Mouse (Mus musculus): ENCODE results near the gene Ndufs8. TPM values are rescaled to one million over a fixed set of nuclear protein-coding genes. Genes with fewer than 3 reads are reported as not detected.

Gene Ndufs8
- polyA plus RNA-seq, 1 experiment = 6.4 TPM

DNA sequence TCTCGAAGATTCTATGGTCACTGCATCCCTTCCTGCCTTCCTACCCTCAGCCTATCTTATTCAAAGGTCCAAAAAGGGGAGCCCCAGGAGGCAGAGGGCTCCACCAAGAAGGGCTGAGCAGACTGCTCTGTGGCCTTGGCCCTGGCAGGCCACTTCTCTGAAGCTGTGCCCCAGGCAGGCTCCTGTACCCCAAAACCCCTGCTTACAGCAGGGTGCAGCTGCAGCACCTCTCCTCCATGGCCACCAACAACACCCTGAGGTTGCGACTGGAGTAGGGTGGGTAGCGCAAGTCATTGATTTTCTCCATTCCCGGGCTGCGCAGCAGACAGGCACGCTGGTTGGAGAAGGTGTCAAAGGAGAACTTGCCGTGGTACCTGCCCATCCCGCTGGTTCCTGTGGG is 1.1 kb upstream of the Ndufs8 start:
- Histone ChIP-seq H3K36me3 (ENCODE audit: control insufficient read depth) (peaks cover 30% of the 10 kb centered on the region), H3K4me3 (replicated peaks) (peak overlapping the region; percentile 76), H3K9me3 (ENCODE audit: control insufficient read depth, low read length) (no peaks in the 10 kb centered on the region), H3K27me3 (ENCODE audit: control insufficient read depth) (no peaks in the 10 kb centered on the region), H3K4me1 (ENCODE audit: control insufficient read depth) (peaks cover 37% of the 10 kb centered on the region)
- TF ChIP-seq GATA1 (IDR thresholded peaks at IDR 0.05; ENCODE audit: low read length) (no peak), TAL1 (IDR thresholded peaks at IDR 0.05; ENCODE audit: low read length) (no peak)

DNA sequence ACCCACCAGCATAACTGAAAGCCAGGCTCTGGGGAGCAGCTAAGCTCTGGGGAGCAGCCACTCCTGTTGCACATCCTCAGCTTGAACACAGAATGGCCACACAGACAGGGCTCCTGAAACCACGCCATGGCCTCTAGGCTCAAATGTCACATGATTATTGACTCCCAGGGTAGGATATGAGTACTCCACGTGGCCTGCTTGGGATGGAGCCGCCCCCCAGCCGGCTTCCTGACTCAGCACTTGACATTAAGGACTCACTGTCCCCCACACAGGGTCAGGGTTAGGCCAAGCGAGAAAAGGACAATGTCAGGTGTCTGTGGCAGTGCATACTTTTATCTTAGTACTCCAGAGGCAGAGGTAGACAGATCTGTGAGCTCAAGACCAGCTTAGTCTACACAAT is 2.4 kb downstream of the Ndufs8 start:
- H3K27me3 ChIP-seq (ENCODE audit: control insufficient read depth) = no peaks in the 10 kb centered on the region
- no peak for TF ChIP-seq TAL1 (IDR thresholded peaks at IDR 0.05; ENCODE audit: low read length)
- peaks cover 63% of the 10 kb centered on the region for H3K4me1 ChIP-seq (ENCODE audit: control insufficient read depth)
- H3K9me3 ChIP-seq (ENCODE audit: control insufficient read depth, low read length) = no peaks in the 10 kb centered on the region
- no peak overlapping the region for H3K4me3 ChIP-seq (replicated peaks)
- peaks cover 44% of the 10 kb centered on the region for H3K36me3 ChIP-seq (ENCODE audit: control insufficient read depth)

DNA sequence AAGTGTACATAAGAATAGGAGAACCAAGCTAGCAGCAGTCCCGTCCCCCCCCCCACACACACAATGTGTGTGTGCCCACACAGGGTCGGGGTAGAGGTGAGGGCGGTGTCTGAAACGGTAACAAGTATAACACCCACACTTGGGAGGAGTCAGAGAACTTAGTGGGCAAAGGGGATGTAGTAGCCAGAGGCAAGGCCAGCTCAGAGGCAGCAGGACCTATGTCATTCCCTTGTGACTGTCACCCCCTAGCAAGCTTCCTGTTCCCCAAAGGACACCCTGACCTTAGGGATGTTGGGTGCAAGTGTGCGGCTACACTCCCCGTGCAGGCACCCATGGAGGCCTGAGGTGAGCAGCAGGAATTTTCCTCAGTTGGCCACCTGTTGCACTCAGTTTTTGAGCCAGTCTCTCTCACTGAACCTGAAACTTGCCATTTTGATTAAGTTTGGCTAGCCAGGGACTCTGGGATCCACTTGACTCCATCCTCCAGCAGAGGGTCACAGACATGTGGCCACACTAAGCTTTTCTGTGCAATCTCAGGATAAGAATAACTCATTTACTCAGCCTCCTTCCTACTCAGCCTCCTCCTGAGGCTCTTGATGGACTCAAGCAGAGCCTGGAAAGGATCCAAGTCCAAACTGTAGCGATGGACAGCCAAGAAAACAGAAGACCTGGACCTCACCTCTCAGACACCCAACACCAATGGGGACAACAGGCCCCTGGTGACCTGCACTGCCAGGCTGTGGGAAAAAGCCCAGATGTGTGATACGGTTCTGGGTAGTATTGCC is 4.5 kb downstream of the Ndufs8 start:
- TF ChIP-seq GATA1 (IDR thresholded peaks at IDR 0.05; ENCODE audit: low read length) (no peak), TAL1 (IDR thresholded peaks at IDR 0.05; ENCODE audit: low read length) (no peak)
- Histone ChIP-seq H3K4me3 (replicated peaks) (no peak overlapping the region), H3K27me3 (ENCODE audit: control insufficient read depth) (no peaks in the 10 kb centered on the region), H3K36me3 (ENCODE audit: control insufficient read depth) (peaks cover 49% of the 10 kb centered on the region), H3K9me3 (ENCODE audit: control insufficient read depth, low read length) (no peaks in the 10 kb centered on the region), H3K4me1 (ENCODE audit: control insufficient read depth) (peaks cover 47% of the 10 kb centered on the region)

DNA sequence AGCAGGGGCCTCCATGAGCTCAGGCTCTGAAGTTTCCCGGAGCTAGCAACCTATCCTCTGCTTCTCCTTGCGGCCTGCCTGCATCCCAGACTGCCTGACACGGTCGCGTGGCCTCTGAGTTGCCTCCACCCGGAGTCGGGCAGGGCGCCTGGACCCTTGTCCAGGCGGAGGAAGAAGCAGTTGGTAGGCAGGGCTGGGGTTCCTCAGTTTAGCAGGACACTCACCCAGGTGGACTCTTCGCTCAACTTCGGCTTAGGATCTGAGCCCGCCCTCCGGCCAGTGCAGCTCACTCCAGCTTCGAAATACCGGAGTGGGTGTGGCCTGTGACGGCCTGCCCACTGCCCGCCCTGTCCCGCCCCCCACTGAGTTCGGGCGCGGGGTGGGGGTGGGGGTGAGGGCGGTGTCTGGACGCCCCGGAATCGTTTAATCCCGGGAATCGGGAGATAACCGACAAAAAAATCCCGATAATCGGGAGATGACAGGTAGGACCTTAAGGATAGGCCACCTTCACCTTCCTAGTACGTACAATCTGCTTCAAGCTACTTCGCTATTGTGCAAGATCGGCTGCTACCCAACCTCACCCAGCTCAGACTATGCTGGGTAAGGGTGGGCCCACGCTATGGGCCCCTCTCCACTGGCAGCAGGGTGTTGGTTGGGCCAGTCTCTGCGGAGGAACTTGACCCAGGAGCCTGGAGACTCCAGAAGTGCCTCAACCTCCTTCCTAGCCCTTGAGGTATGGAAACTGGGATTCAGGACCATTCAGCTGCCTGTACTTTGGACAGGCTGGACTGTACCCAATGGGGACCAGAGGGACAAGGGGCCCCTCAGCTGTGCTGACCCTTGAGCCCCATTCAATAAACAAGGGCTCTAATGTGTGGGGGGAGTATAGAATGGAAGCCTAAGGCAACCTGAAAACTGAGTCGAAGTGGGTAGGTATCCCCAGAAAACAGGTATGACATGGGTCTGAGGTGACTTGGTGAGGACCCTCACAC is 5.5 kb downstream of the Ndufs8 start, which contains the start of gene Tcirg1:
Gene Tcirg1, minus strand, starts transcription at position 339 of the 992 bp plus-strand sequence.
- TF ChIP-seq TAL1 (IDR thresholded peaks at IDR 0.05; ENCODE audit: low read length) (no peak), GATA1 (IDR thresholded peaks at IDR 0.05; ENCODE audit: low read length) (no peak)
- peaks cover 41% of the 10 kb centered on the region for H3K4me1 ChIP-seq (ENCODE audit: control insufficient read depth)

DNA sequence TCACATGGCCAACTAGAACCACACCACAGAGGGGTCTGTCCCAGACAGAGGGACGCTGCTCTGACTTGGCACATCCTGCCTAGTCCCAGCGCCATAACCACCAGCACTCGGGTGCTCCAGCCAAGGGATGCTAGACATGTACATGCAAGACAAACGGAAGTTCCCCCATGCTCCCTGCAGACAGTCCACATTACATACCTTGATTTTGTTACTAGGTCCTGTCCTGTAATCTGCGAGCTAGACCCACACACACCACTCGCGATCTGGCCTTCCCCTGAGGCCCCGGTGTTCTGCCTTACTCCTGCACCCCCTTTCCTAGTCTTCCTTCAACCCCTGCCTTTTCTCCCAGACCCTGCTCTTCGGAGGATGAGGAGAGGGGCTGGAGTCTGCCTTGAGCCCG is 6.2 kb downstream of the Ndufs8 start:
- Histone ChIP-seq H3K9me3 (ENCODE audit: control insufficient read depth, low read length) (no peaks in the 10 kb centered on the region), H3K27me3 (ENCODE audit: control insufficient read depth) (no peaks in the 10 kb centered on the region), H3K36me3 (ENCODE audit: control insufficient read depth) (peaks cover 59% of the 10 kb centered on the region), H3K4me1 (ENCODE audit: control insufficient read depth) (peaks cover 34% of the 10 kb centered on the region), H3K4me3 (replicated peaks) (peak overlapping the region; percentile 70)
- no peak for TF ChIP-seq GATA1 (IDR thresholded peaks at IDR 0.05; ENCODE audit: low read length)
- TF ChIP-seq TAL1 (IDR thresholded peaks at IDR 0.05; ENCODE audit: low read length) = no peak

More for the DNA sequence above, 5.5 kb downstream of the Ndufs8 start, which contains the start of gene Tcirg1:
- Histone ChIP-seq H3K4me3 (replicated peaks) (peak within 1 kb of the TSS; percentile 70), H3K36me3 (ENCODE audit: control insufficient read depth) (peaks cover 58% of the 10 kb centered on the region), H3K9me3 (ENCODE audit: control insufficient read depth, low read length) (no peaks in the 10 kb centered on the region), H3K27me3 (ENCODE audit: control insufficient read depth) (no peaks in the 10 kb centered on the region)

DNA sequence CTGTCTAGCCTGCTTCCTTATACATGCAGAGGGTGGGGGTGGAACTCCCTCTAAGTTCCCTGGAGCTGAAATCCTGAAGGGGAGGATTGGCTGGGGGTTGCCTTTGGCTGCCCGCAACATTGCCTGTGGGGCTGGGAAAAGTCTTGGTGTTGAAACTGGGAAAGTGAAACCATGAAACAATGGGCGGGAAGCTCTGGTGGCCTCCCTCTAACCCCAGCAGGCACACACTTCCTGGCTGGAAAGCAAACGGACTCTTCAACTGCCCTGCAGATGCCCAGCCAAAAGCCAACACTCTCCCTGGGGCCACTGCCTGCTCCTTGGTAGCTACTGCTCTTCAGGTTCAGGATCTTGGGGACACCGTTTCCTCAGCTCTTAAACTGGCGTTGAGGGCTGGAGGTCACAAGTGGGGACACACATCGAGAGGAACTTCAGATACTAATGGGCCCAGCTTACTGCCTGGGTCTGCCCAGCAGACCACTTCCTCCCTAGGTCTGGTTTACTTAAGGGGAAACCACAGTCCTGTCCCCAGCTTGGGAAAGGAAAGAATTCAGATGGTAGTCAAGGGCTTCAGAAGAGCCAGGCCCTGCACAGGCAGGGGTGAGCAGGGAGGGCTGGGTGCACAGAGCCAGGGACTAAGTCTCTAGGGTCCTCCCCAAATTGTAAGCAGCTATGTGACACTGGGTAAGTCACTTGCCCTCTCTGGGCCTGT is 7.2 kb downstream of the Ndufs8 start:
- Histone ChIP-seq H3K27me3 (ENCODE audit: control insufficient read depth) (no peaks in the 10 kb centered on the region), H3K9me3 (ENCODE audit: control insufficient read depth, low read length) (no peaks in the 10 kb centered on the region), H3K4me3 (replicated peaks) (peak overlapping the region; percentile 70), H3K36me3 (ENCODE audit: control insufficient read depth) (peaks cover 50% of the 10 kb centered on the region), H3K4me1 (ENCODE audit: control insufficient read depth) (peaks cover 31% of the 10 kb centered on the region)
- no peak for TF ChIP-seq GATA1 (IDR thresholded peaks at IDR 0.05; ENCODE audit: low read length)
- no peak for TF ChIP-seq TAL1 (IDR thresholded peaks at IDR 0.05; ENCODE audit: low read length)

DNA sequence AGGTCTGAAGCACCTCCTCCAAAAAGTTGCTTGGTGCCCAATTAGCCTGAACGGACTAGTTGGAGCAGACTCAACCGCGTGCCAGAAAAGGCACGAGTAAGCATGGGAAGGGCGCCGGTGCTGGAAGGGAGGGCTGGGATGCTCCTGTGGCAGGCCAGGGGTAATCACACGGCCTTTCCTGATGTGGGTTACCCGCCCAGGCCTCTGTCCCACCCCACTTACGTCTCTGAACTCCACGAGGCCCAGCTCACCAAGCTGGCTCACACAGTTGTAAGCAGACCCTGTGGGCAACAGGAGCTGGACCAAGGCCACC is 8.3 kb downstream of the Ndufs8 start:
- TF ChIP-seq TAL1 (IDR thresholded peaks at IDR 0.05; ENCODE audit: low read length) (no peak), GATA1 (IDR thresholded peaks at IDR 0.05; ENCODE audit: low read length) (no peak)
- H3K4me3 ChIP-seq (replicated peaks) = no peak overlapping the region
- peaks cover 39% of the 10 kb centered on the region for H3K36me3 ChIP-seq (ENCODE audit: control insufficient read depth)
- H3K27me3 ChIP-seq (ENCODE audit: control insufficient read depth) = no peaks in the 10 kb centered on the region
- H3K4me1 ChIP-seq (ENCODE audit: control insufficient read depth) = peaks cover 31% of the 10 kb centered on the region
- H3K9me3 ChIP-seq (ENCODE audit: control insufficient read depth, low read length) = no peaks in the 10 kb centered on the region

DNA sequence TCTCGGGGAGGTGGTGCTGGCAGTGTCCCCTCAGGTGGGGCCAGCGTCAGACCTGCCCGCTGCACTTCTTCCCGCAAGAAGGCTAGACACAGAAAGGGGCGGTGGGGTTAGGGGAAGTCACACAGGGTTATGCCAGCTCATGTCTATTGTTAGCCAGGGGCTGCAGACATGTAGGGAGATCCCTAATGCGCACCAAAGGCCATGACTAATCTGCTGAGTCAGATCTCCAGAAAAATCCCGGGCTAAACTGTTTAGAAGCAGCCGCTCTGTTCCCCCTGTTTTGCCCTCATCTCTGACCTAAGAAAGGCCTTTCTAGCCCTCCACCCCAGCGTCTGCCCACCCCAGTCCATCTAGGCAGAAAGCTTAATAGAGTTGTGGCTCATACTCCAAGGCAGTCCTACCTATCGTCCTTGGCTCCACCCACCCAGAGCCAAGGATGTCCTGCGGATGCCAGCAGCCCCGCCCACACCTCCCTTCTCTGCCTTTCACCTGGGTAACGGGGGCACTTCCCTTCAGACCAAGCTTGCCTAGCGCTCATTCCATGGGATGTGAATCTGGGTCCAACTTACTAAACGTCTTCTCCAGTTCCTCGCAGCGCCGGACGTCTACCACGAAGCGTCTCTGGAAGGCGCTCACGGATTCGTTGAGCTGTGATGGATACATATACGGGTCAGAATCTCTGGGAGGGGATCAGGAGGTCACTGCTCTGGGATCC is 8.8 kb downstream of the Ndufs8 start:
- Histone ChIP-seq H3K4me3 (replicated peaks) (no peak overlapping the region), H3K36me3 (ENCODE audit: control insufficient read depth) (peaks cover 36% of the 10 kb centered on the region), H3K4me1 (ENCODE audit: control insufficient read depth) (peaks cover 31% of the 10 kb centered on the region)

More for the DNA sequence above, 8.8 kb downstream of the Ndufs8 start:
- TF ChIP-seq GATA1 (IDR thresholded peaks at IDR 0.05; ENCODE audit: low read length) (no peak), TAL1 (IDR thresholded peaks at IDR 0.05; ENCODE audit: low read length) (no peak)
- Histone ChIP-seq H3K27me3 (ENCODE audit: control insufficient read depth) (no peaks in the 10 kb centered on the region), H3K9me3 (ENCODE audit: control insufficient read depth, low read length) (no peaks in the 10 kb centered on the region)

Data from erythroblast, embryonic 14.5 days (primary cell).